Mouse (Mus musculus) mouse trophoblast stem cell (cell line): ENCODE data around the gene Vsnl1.

Experiments used
- in situ Hi-C, 2 experiments: fragments of 300-500 bp; cut with MseI, MboI; formaldehyde crosslinking; loops; 2 replicates in 1 of 2; 3 replicates in 1 of 2; pipeline ENCODE4 v1.15.1; 2025

Vsnl1 gene

GRCm38 (mm10) chr12:11384754-11385153 is 51.7 kb downstream of the Vsnl1 start:
- in situ Hi-C loops = no loop called here

GRCm38 (mm10) chr12:11379396-11379795 is 57.0 kb downstream of the Vsnl1 start:
- in situ Hi-C loops = no loop called here

GRCm38 (mm10) chr12:11370056-11370455 is 66.4 kb downstream of the Vsnl1 start:
- in situ Hi-C loops = loop anchor here in 1 of 2 experiments (25.0 kb wide), 2 partner anchors 242 to 767 kb away; no protein-coding TSS in a partner anchor

- in situ Hi-C loops = loop anchor here in 1 of 2 experiments (25.0 kb wide), 2 partner anchors 245 to 770 kb away; no protein-coding TSS in a partner anchor
These were observed 69.2 kb downstream of the Vsnl1 start for GRCm38 (mm10) chr12:11367099-11367765.

- in situ Hi-C loops = loop anchor here in 1 of 2 experiments (25.0 kb wide), 2 partner anchors 247 to 772 kb away; no protein-coding TSS in a partner anchor
These were observed 71.5 kb downstream of the Vsnl1 start for GRCm38 (mm10) chr12:11364870-11365269.

GRCm38 (mm10) chr12:11362435-11362834 is 74.0 kb downstream of the Vsnl1 start:
- in situ Hi-C loops = loop anchor here in 1 of 2 experiments (25.0 kb wide), 2 partner anchors 250 to 775 kb away; no protein-coding TSS in a partner anchor

- in situ Hi-C loops = loop anchor here (10.0 to 25.0 kb wide), 3 partner anchors 261 to 794 kb away; no protein-coding TSS in a partner anchor
These were observed 85.5 kb downstream of the Vsnl1 start for GRCm38 (mm10) chr12:11350895-11351294.

- in situ Hi-C loops = loop anchor here (10.0 to 25.0 kb wide), 3 partner anchors 262 to 795 kb away; no protein-coding TSS in a partner anchor
These were observed 86.5 kb downstream of the Vsnl1 start for GRCm38 (mm10) chr12:11349870-11350269.

- in situ Hi-C loops = no loop called here
These were observed 88.0 kb downstream of the Vsnl1 start for GRCm38 (mm10) chr12:11348423-11348822.

- in situ Hi-C loops = no loop called here
These were observed 90.5 kb downstream of the Vsnl1 start for GRCm38 (mm10) chr12:11345963-11346362.

- in situ Hi-C loops = no loop called here
These were observed 94.3 kb downstream of the Vsnl1 start for GRCm38 (mm10) chr12:11342020-11342600.

- in situ Hi-C loops = no loop called here
These were observed 98.2 kb downstream of the Vsnl1 start for GRCm38 (mm10) chr12:11338251-11338650.

- in situ Hi-C loops = no loop called here
These were observed 99.6 kb downstream of the Vsnl1 start for GRCm38 (mm10) chr12:11336845-11337244.

- in situ Hi-C loops = no loop called here
These were observed 109.9 kb downstream of the Vsnl1 start for GRCm38 (mm10) chr12:11326483-11326882.

GRCm38 (mm10) chr12:11324480-11324879 is 111.9 kb downstream of the Vsnl1 start:
- in situ Hi-C loops = no loop called here

- in situ Hi-C loops = no loop called here
These were observed 118.7 kb downstream of the Vsnl1 start for GRCm38 (mm10) chr12:11317671-11318070.

- in situ Hi-C loops = no loop called here
These were observed 122.6 kb downstream of the Vsnl1 start for GRCm38 (mm10) chr12:11313840-11314239.

- in situ Hi-C loops = no loop called here
These were observed 125.3 kb downstream of the Vsnl1 start for GRCm38 (mm10) chr12:11311106-11311505.

- in situ Hi-C loops = no loop called here
These were observed 129.4 kb downstream of the Vsnl1 start for GRCm38 (mm10) chr12:11306753-11307645.

- in situ Hi-C loops = no loop called here
These were observed 135.6 kb downstream of the Vsnl1 start for GRCm38 (mm10) chr12:11300858-11301257.

GRCm38 (mm10) chr12:11286382-11286781 is 150.0 kb downstream of the Vsnl1 start:
- in situ Hi-C loops = no loop called here

GRCm38 (mm10) chr12:11281584-11281983 is 154.8 kb downstream of the Vsnl1 start:
- in situ Hi-C loops = no loop called here
